Mouse (Mus musculus) olfactory bulb, adult 2 months (tissue): ENCODE measurements around the gene St7.

Experiments
- CTCF ChIP-seq: fragments of 200-500 bp; IDR thresholded peaks from 2 replicates; pipeline ENCODE4 v1.5.1; 2012; ENCODE audit warnings: low read depth, mild to moderate bottlenecking, low read length, moderate library complexity; ENCODE audit not compliant: insufficient read depth
- POLR2A ChIP-seq: fragments of 200-500 bp; IDR thresholded peaks from 2 replicates; pipeline ENCODE4 v1.6.1; 2012; ENCODE audit warnings: mild to moderate bottlenecking, low read depth, low read length, moderate library complexity; ENCODE audit not compliant: insufficient read depth

DNA sequence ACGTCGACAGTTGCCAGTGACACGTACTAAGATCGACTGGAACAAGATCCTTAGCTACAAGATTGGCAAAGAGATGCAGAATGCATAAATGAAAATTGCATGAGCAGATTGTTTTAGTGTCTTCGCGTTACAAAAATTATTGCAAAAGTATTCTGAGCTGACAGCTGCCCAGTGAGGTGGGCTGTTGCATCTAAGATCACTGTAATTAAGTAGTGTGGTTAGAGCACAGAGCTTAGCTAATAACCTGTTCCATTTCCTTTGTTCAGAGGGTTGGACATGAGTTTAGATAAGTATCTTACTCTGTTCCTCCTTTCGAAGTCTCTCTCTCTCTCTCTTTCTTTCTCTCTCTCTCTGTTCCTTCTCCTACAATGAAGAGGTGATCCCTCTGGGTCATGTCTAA lies 27.4 kb upstream of the St7 start:
- no peak for TF ChIP-seq CTCF
- TF ChIP-seq POLR2A: no peak
